Mouse (Mus musculus) G1E (cell line): ENCODE results near the gene Olfr771.
"Not testable (repeated sequence)": the region's sequence is repeated elsewhere in the genome, so short reads cannot be mapped to it uniquely, and the experiment has no call there.

Experiments used
- CTCF ChIP-seq: IDR thresholded peaks from 2 replicates; pipeline ENCODE4 v1.5.1; 2012; ENCODE audit warnings: low read depth, low read length, inconsistent platforms, mixed read lengths
- GATA1 ChIP-seq: IDR thresholded peaks from 2 replicates; pipeline ENCODE4 v1.6.1; 2012; ENCODE audit warnings: borderline replicate concordance, low read length, inconsistent platforms, mixed read lengths
- GATA2 ChIP-seq: IDR thresholded peaks from 2 replicates; pipeline ENCODE4 v1.6.1; 2012; ENCODE audit warnings: low read depth, low read length, inconsistent platforms, borderline replicate concordance
- POLR2AphosphoS5 ChIP-seq: IDR thresholded peaks from 2 replicates; pipeline ENCODE4 v1.6.1; 2012; ENCODE audit warnings: low read depth, low read length, inconsistent platforms; ENCODE audit not compliant: insufficient replicate concordance
- TAL1 ChIP-seq: conservative IDR thresholded peaks from 2 replicates; pipeline ENCODE4 v1.6.1; 2012; ENCODE audit warnings: low read depth, low read length, inconsistent platforms, mixed read lengths

DNA sequence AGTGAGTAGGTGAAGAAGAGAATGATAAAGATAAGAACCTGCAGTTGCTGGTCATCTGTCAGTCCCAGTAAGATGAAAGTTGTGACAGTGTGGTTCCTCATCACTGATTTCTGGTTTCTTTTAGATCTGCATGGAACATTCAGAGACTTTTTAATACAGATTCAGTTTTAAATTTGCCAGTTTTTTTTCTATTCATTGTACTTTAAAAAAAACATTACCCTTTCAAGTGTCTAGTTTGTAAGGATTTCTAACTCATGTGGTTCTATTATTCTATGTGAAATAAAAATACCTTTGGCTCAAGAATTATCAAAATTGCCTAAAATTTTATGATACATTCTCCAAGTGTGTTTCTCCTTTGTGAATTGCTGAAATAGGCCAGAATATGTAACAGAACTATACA is 22.8 kb upstream of the Olfr771 start, which contains the start of gene Olfr773:
- not testable (repeated sequence) for TF ChIP-seq CTCF, POLR2AphosphoS5, GATA1, GATA2, TAL1
